Mouse (Mus musculus): ENCODE measurements around the gene Htra2. TPM values are rescaled to one million over a fixed set of nuclear protein-coding genes. Genes with fewer than 3 reads are reported as not detected.

Gene Htra2
- polyA plus RNA-seq, 1 experiment from 2014 or later, result 68.5 TPM

DNA sequence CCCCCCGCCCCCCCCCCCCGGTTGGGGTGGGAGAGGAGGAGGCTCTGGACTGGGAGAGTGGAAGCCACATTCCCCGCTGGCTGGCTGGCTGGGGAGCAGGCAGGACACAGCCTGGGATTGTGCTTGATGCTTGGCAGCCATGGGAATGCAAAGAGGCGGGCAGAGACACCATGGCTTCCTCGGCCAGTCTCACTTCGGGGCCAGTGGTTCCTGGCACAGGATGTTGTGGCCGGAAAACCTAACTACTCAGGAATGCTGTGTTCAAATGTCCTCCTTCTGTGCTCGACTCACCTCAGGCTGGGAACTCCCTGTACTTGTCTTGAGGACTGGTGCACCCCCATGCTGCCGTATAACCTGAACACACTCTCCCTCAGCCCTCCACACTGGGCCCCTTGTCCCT lies 27.4 kb downstream of the Htra2 start:
- no peak for TF ChIP-seq CTCF (IDR thresholded peaks at IDR 0.05; ENCODE audit: low read depth)
- 60% methylated on average over 7 of the region's 9 CpGs for WGBS
- DNase-seq (ENCODE audit: low spot score), result no peak
- no peaks in the 10 kb centered on the region for H3K27me3 ChIP-seq (ENCODE audit: insufficient read depth, low read length)
- H3K27ac ChIP-seq, result no peak overlapping the region
- no peaks in the 10 kb centered on the region for H3K36me3 ChIP-seq (ENCODE audit: insufficient read depth, low read length)
- no peak overlapping the region for H3K9ac ChIP-seq (ENCODE audit: low read depth, low read length)
- H3K4me1 ChIP-seq (replicated peaks; ENCODE audit: insufficient read depth, low read length), result 0 out of 2 replicates have a peak, but pooled peaks cover 3% of the 10 kb centered on the region
- H3K4me3 ChIP-seq (replicated peaks; ENCODE audit: low read depth, low read length), result no peak overlapping the region
- no peak overlapping the region for H3K4me2 ChIP-seq (ENCODE audit: low read length)
- no peaks in the 10 kb centered on the region for H3K9me3 ChIP-seq (replicated peaks; ENCODE audit: low read length)
- ATAC-seq (replicated peaks; ENCODE audit: low FRiP score, low read depth), result no peak

DNA sequence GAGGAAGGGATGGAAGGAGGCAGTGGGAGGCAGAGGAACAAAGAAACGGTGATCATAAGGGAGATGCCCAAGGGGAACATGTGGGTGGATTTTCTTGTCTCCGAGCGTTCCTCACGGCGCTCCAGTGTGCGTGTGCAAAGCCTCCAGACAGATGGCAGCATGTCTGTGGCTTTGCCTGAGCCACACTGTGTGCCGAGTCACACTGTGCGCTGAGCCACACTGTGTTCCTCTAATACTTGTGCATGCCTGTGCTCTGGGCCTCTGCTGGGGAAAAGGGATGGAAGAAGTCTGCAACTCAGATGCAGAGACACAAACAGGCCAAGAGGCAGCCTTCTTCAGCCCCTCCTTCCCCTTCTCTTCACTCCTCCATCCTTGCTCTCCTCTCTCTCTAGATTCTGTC lies 27.8 kb downstream of the Htra2 start:
- DNase-seq (ENCODE audit: low spot score) (no peak), ATAC-seq (replicated peaks; ENCODE audit: low FRiP score, low read depth) (no peak)
- no peaks in the 10 kb centered on the region for H3K36me3 ChIP-seq (ENCODE audit: insufficient read depth, low read length)
- H3K4me3 ChIP-seq (replicated peaks; ENCODE audit: low read depth, low read length), result no peak overlapping the region
- 80% methylated on average over 8 of the region's 8 CpGs for WGBS
- no peak overlapping the region for H3K4me2 ChIP-seq (ENCODE audit: low read length)
- H3K9ac ChIP-seq (ENCODE audit: low read depth, low read length), result no peak overlapping the region
- 0 out of 2 replicates have a peak, but pooled peaks cover 3% of the 10 kb centered on the region for H3K4me1 ChIP-seq (replicated peaks; ENCODE audit: insufficient read depth, low read length)
- H3K9me3 ChIP-seq (replicated peaks; ENCODE audit: low read length), result no peaks in the 10 kb centered on the region
- TF ChIP-seq CTCF (IDR thresholded peaks at IDR 0.05; ENCODE audit: low read depth), result no peak
- no peaks in the 10 kb centered on the region for H3K27me3 ChIP-seq (ENCODE audit: insufficient read depth, low read length)
- no peak overlapping the region for H3K27ac ChIP-seq

DNA sequence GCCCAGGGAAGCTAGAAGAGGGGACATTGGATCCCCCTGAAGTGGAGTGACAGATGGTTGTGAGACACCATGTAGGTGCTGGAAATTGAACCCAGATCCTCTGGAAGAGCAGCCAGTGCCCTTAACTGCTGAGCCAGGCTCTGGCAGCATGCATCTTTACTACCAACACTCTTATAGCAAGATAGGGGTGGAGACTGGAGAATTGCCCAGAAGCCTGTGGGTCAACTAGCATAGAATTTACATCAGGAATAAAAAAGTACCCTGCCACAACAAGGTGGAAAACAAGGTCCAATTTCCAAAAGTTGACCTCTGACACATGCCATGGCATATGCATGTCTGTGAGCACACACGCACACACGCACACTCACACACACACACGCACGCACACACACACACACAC lies 29.9 kb downstream of the Htra2 start:
- 98% methylated on average over 4 of the region's 4 CpGs for WGBS
- ATAC-seq (replicated peaks; ENCODE audit: low FRiP score, low read depth), result no peak

DNA sequence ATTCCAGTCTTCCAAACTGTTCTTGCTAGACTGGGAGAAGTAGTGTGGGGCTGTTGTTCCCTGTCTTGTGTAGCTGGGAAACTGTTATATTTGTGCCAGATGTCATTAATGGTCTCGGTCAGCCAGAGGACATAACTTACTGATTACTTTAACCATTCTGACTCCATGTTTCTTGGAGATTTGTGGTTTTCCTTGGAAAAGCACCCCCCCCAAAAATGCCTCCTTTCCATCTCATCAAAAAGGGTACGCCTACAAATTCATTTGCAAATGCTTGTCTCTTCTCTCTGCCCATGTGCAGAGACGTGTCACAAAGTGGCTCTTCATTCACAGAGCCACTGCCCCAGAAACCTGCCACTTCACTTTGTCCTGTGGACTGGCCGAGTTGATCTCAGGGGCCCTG lies 30.7 kb downstream of the Htra2 start:
- 0 out of 2 replicates have a peak, but pooled peaks have one; percentile 29 for ATAC-seq (replicated peaks; ENCODE audit: low FRiP score, low read depth)

More for the DNA sequence above, 29.9 kb downstream of the Htra2 start:
- no peak for TF ChIP-seq CTCF (IDR thresholded peaks at IDR 0.05; ENCODE audit: low read depth)
- Histone ChIP-seq H3K4me3 (replicated peaks; ENCODE audit: low read depth, low read length) (no peak overlapping the region), H3K4me2 (ENCODE audit: low read length) (no peak overlapping the region), H3K27ac (no peak overlapping the region), H3K36me3 (ENCODE audit: insufficient read depth, low read length) (no peaks in the 10 kb centered on the region), H3K4me1 (replicated peaks; ENCODE audit: insufficient read depth, low read length) (no peaks in the 10 kb centered on the region), H3K9me3 (replicated peaks; ENCODE audit: low read length) (no peaks in the 10 kb centered on the region), H3K27me3 (ENCODE audit: insufficient read depth, low read length) (no peaks in the 10 kb centered on the region), H3K9ac (ENCODE audit: low read depth, low read length) (no peak overlapping the region)
- no peak for DNase-seq (ENCODE audit: low spot score)

DNA sequence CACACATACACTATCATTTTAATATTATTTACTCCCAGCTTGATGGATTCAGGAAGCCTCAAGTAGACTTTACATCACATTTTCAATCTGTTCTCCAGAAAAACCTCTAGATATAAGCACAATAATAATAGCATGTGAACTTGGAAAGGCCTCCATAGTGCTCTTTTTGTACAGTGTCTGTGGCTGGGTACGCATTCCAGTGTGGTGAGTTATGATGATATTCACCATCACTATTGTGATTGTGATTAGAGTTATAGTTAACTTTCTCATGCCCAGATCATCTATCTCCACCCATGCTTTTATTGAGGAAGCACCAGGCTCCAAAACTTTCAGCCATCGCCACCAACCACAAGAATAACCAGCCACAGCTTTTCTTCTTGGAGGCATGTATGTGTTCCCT lies 31.3 kb downstream of the Htra2 start:
- Histone ChIP-seq H3K4me2 (ENCODE audit: low read length) (no peak overlapping the region), H3K4me1 (replicated peaks; ENCODE audit: insufficient read depth, low read length) (no peaks in the 10 kb centered on the region), H3K9me3 (replicated peaks; ENCODE audit: low read length) (no peaks in the 10 kb centered on the region), H3K27ac (peak overlapping the region; percentile 36; the same call in 1 of the 2 replicates), H3K4me3 (replicated peaks; ENCODE audit: low read depth, low read length) (no peak overlapping the region), H3K27me3 (ENCODE audit: insufficient read depth, low read length) (no peaks in the 10 kb centered on the region), H3K9ac (ENCODE audit: low read depth, low read length) (no peak overlapping the region), H3K36me3 (ENCODE audit: insufficient read depth, low read length) (no peaks in the 10 kb centered on the region)
- 94% methylated on average over 2 of the region's 2 CpGs for WGBS
- ATAC-seq (replicated peaks; ENCODE audit: low FRiP score, low read depth) (no peak), DNase-seq (ENCODE audit: low spot score) (no peak)
- no peak for TF ChIP-seq CTCF (IDR thresholded peaks at IDR 0.05; ENCODE audit: low read depth)

More for the DNA sequence above, 30.7 kb downstream of the Htra2 start:
- no peaks in the 10 kb centered on the region for H3K36me3 ChIP-seq (ENCODE audit: insufficient read depth, low read length)
- 52% methylated on average over 4 of the region's 4 CpGs for WGBS
- peak; percentile 57 for DNase-seq (ENCODE audit: low spot score)
- H3K9me3 ChIP-seq (replicated peaks; ENCODE audit: low read length), result no peaks in the 10 kb centered on the region
- H3K4me3 ChIP-seq (replicated peaks; ENCODE audit: low read depth, low read length), result no peak overlapping the region
- no peak overlapping the region for H3K4me2 ChIP-seq (ENCODE audit: low read length)
- H3K27me3 ChIP-seq (ENCODE audit: insufficient read depth, low read length), result no peaks in the 10 kb centered on the region
- TF ChIP-seq CTCF (IDR thresholded peaks at IDR 0.05; ENCODE audit: low read depth), result no peak
- no peak overlapping the region for H3K9ac ChIP-seq (ENCODE audit: low read depth, low read length)
- 0 out of 2 replicates have a peak overlapping the region, but pooled peaks have one; percentile 36 for H3K27ac ChIP-seq
- H3K4me1 ChIP-seq (replicated peaks; ENCODE audit: insufficient read depth, low read length), result no peaks in the 10 kb centered on the region

DNA sequence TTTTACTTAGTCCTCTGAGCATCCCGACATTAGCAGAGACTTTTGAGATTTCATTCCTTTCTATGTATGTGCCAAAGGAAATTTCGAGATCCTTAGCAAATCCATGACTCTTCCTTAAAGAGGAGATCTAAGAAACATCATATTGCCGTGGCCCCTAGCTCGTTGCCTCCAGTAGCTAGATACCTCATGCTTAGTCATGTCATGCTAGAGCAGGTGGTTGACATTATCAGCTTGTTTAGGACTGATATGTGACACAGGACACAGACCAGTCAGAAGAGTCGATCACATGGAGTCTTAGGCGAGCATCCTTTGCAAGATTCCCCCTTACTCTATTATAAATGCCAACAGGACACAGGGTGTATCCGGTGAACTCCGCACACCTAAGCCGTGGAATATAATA lies 32.1 kb downstream of the Htra2 start:
- Histone ChIP-seq H3K36me3 (ENCODE audit: insufficient read depth, low read length) (no peaks in the 10 kb centered on the region), H3K9me3 (replicated peaks; ENCODE audit: low read length) (no peaks in the 10 kb centered on the region), H3K27me3 (ENCODE audit: insufficient read depth, low read length) (no peaks in the 10 kb centered on the region), H3K4me1 (replicated peaks; ENCODE audit: insufficient read depth, low read length) (no peaks in the 10 kb centered on the region), H3K4me3 (replicated peaks; ENCODE audit: low read depth, low read length) (no peak overlapping the region), H3K27ac (no peak overlapping the region), H3K4me2 (ENCODE audit: low read length) (no peak overlapping the region), H3K9ac (ENCODE audit: low read depth, low read length) (no peak overlapping the region)
- no peak for DNase-seq (ENCODE audit: low spot score)
- no peak for TF ChIP-seq CTCF (IDR thresholded peaks at IDR 0.05; ENCODE audit: low read depth)
- WGBS, result 86% methylated on average over 9 of the region's 9 CpGs
- ATAC-seq (replicated peaks; ENCODE audit: low FRiP score, low read depth), result no peak

Data from kidney, postnatal 0 days (tissue).